Mouse (Mus musculus) heart, embryonic 11.5 days (tissue): ENCODE data around the gene Arhgap44. TPM values are rescaled to one million over a fixed set of nuclear protein-coding genes. Genes with fewer than 3 reads are reported as not detected.
A peak's percentile ranks its signal among the peaks of the same experiment; 100 is the strongest.

Source experiments
- ATAC-seq: fragments of 200-750 bp; cut with Nextera tagmentation; replicated peaks from 2 replicates; pipeline ENCODE4 v1.8.0; 2017; ENCODE audit warnings: moderate library complexity; ENCODE audit not compliant: insufficient number of reproducible peaks, low FRiP score, low TSS enrichment
- H3K27ac ChIP-seq: fragments of 300-500 bp; sonication (generic); 2 replicates; pipeline ENCODE4 v1.5.1; 2014; ENCODE audit warnings: mild to moderate bottlenecking, low read depth, low read length
- H3K27me3 ChIP-seq: fragments of 300-500 bp; sonication (generic); 2 replicates; pipeline ENCODE4 v1.6.1; 2014; ENCODE audit warnings: mild to moderate bottlenecking, low read length, mixed read lengths; ENCODE audit not compliant: control insufficient read depth, insufficient read depth
- H3K36me3 ChIP-seq: fragments of 300-500 bp; sonication (generic); 2 replicates; pipeline ENCODE4 v1.6.1; 2014; ENCODE audit warnings: mild to moderate bottlenecking, low read length, moderate library complexity, mixed read lengths; ENCODE audit not compliant: control insufficient read depth, insufficient read depth
- H3K4me1 ChIP-seq: fragments of 300-500 bp; sonication (generic); 2 replicates; pipeline ENCODE4 v1.6.1; 2014; ENCODE audit warnings: low read length; ENCODE audit not compliant: control insufficient read depth, insufficient read depth
- H3K4me2 ChIP-seq: fragments of 300-500 bp; sonication (generic); 2 replicates; pipeline ENCODE4 v1.6.1; 2014; ENCODE audit warnings: mild to moderate bottlenecking, moderate library complexity
- H3K4me3 ChIP-seq: fragments of 300-500 bp; sonication (generic); 2 replicates; pipeline ENCODE4 v1.5.1; 2014; ENCODE audit warnings: low read depth, low read length
- H3K9ac ChIP-seq: fragments of 300-500 bp; sonication (generic); 2 replicates; pipeline ENCODE4 v1.6.1; 2014; ENCODE audit warnings: mild to moderate bottlenecking, low read depth, low read length, moderate library complexity
- H3K9me3 ChIP-seq: fragments of 300-500 bp; sonication (generic); replicated peaks from 2 replicates; pipeline ENCODE4 v1.6.1; 2016; ENCODE audit warnings: low read length; ENCODE audit not compliant: control insufficient read depth
- WGBS: fragments of 180-500 bp; shearing (Covaris S2); extraction: QIAGEN DNeasy Blood & Tissue Kit; methylation state at CpG from one replicate; pipeline ENCODE4 v1.1.7; 2014; ENCODE audit not compliant: insufficient replicate concordance; 5-methylcytosine and 5-hydroxymethylcytosine counted together
- polyA plus RNA-seq: library from polyadenylated mRNA; unstranded; fragments of >200 nt; fragmentation: Nextera tagmentation; extraction: Ambion mirVana; gene quantifications from 2 replicates; pipeline ENCODE4 v1.2.1, GENCODE M21; 2014

The Arhgap44 gene
- polyA plus RNA-seq: 10.1 and 12.4 TPM in 2 replicates

DNA sequence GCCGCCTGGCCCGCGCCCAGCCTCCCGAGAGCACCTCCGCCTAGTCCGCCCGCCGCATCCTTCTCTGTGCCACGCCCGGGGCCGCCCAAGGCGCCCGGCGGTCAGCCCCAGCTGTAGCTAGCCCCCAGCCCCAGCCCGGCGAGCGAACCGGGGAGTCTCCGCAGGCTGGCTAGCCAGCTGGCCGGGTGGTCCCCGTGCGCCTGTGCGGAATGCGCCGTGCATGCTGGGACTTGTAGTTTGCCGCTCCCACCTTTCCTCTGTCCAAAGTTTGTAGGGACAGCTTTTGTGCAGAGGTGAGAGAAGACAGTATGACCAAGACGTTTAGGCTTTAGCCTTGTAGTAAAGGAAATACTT is at the start of gene Arhgap44:
TSS of gene Arhgap44 (minus strand) at position 195 of the 354 bp plus-strand sequence.
- 0 out of 2 replicates have a peak, but pooled peaks cover 2% of the 10 kb centered on the region for H3K27me3 ChIP-seq
- H3K36me3 ChIP-seq: no peaks in the 10 kb centered on the region
- peak within 1 kb of the TSS; percentile 95 for H3K4me3 ChIP-seq
- peak; percentile 55; the same call in 1 of the 2 replicates for ATAC-seq
- peak within 1 kb of the TSS; percentile 97 for H3K4me2 ChIP-seq
- no peak within 1 kb of the TSS for H3K27ac ChIP-seq
- H3K9ac ChIP-seq: peak within 1 kb of the TSS; percentile 86
- under 1% methylated on average over 27 of the region's 27 CpGs for WGBS
- peaks cover 9% of the 10 kb centered on the region; the same call in 1 of the 2 replicates for H3K4me1 ChIP-seq
- no peaks in the 10 kb centered on the region for H3K9me3 ChIP-seq

DNA sequence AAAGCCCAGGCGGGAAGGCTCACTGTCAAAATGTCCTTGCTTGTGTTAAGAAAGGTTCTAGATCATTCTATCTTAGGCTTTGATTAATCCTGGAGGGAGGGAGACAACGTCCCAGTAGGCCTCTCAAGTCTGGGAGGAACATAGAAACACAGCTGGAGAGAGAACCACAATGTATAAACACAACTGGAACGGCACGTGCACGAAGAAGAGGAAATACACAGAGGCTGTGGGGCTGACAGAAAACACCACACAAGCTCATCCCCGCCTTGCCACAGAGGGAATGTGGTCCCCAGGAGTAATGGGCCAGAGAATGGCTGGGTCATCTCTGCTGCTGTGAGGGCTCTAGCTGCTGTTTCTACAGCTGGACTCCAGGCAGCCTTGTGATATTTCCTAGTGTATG is 48.9 kb upstream of the Arhgap44 start:
- H3K4me1 ChIP-seq: peaks cover 62% of the 10 kb centered on the region
- H3K4me3 ChIP-seq: no peak overlapping the region
- H3K9me3 ChIP-seq: no peaks in the 10 kb centered on the region
- H3K9ac ChIP-seq: no peak overlapping the region
- H3K36me3 ChIP-seq: peaks cover 7% of the 10 kb centered on the region
- H3K27me3 ChIP-seq: no peaks in the 10 kb centered on the region
- H3K4me2 ChIP-seq: no peak overlapping the region
- ATAC-seq: no peak
- 68% methylated on average over 6 of the region's 6 CpGs for WGBS
- H3K27ac ChIP-seq: peak overlapping the region; percentile 59

DNA sequence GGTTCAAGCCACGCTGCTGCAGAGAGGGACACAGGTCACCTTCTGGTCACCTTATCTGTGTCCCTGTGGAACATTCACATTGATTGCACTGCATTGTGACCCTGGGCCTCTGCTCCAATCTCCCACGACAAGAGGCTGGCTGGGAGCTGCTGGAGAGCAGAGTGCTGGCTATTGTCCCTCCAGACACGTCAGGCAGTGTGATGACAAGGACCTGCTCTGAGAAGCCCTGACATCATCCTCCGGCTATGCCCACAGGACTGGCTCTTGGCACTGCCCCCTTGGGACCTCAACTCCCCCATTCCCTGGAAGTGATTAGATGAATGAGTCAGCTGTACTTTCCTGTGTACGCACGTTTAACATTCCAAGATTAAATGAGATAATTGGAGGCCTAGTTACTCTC is 46.7 kb upstream of the Arhgap44 start:
- Histone ChIP-seq H3K4me1 (peaks cover 59% of the 10 kb centered on the region), H3K4me3 (no peak overlapping the region), H3K9me3 (no peaks in the 10 kb centered on the region), H3K27ac (peak overlapping the region; percentile 82), H3K27me3 (no peaks in the 10 kb centered on the region), H3K9ac (no peak overlapping the region), H3K4me2 (0 out of 2 replicates have a peak overlapping the region, but pooled peaks have one; percentile 2), H3K36me3 (peaks cover 7% of the 10 kb centered on the region)
- peak; percentile 82 for ATAC-seq
- WGBS: 12% methylated on average over 6 of the region's 6 CpGs

DNA sequence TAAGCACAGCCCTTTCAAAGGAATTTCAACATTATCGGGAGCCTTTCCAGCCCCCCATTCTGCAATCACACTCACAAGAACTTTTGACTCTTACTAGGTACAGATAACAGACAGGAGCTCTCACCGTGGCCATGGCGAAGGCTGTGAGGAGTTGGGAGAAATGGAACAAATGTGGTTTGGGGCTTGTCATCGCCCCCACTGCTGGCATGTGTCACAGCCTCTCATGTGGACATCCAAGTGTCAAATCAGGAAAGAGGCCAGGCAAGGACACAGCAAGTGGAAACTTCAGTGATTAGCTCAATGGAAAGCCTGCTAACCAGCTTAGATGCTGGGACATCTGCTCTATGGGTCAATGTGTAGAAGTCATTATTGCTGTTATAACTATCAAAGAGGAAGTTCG is 42.5 kb upstream of the Arhgap44 start:
- Histone ChIP-seq H3K9me3 (no peaks in the 10 kb centered on the region), H3K27me3 (no peaks in the 10 kb centered on the region), H3K9ac (no peak overlapping the region), H3K36me3 (peaks cover 7% of the 10 kb centered on the region), H3K27ac (peak overlapping the region; percentile 69), H3K4me1 (peaks cover 57% of the 10 kb centered on the region), H3K4me3 (no peak overlapping the region), H3K4me2 (peak overlapping the region; percentile 18; the same call in 1 of the 2 replicates)
- ATAC-seq: peak; percentile 52
- 22% methylated on average over 5 of the region's 5 CpGs for WGBS

DNA sequence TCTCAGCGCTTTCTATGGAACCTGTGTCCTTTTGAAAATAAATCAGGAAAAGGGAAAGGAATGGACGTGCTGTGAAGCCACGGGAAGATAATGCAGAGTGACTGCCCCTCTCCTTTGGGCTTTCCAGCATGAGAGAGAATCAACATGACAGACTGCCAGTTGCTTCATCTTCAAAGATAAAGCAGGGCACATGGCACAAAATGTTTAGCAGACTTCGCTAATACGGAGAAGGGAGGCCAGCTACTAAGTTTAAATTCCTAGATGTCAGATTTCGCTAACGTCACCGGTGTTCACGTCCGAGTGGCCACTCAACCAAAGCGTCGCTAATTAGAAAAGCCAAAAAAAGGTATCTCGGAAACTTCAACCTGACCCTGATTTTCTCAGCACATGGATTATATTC is 41.9 kb upstream of the Arhgap44 start:
- H3K27me3 ChIP-seq: no peaks in the 10 kb centered on the region
- no peaks in the 10 kb centered on the region for H3K9me3 ChIP-seq
- H3K27ac ChIP-seq: peak overlapping the region; percentile 69
- peaks cover 50% of the 10 kb centered on the region for H3K4me1 ChIP-seq
- no peak for ATAC-seq
- peak overlapping the region; percentile 18; the same call in 1 of the 2 replicates for H3K4me2 ChIP-seq
- peaks cover 9% of the 10 kb centered on the region for H3K36me3 ChIP-seq
- no peak overlapping the region for H3K4me3 ChIP-seq
- H3K9ac ChIP-seq: no peak overlapping the region; the same call in 1 of the 2 replicates
- WGBS: 38% methylated on average over 13 of the region's 13 CpGs

DNA sequence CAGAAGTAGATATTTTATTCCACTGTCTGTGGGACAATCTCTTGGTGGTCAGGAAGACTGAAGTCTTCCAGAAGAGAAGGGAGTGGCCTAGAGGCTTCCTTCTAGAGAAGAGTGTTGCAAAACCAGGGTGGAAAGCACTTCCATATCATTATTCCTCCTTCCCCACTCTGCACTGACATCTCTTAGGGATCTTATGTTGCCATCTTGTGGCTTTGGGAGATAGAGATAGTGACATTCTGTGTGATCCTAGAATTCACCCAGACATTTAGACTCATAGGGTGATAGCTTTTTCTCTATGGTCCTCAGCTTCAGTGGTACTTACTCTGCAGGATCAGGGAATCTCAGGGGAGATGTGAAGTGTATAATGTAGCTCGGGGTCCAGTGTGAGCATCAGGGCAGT is 40.3 kb upstream of the Arhgap44 start:
- H3K9ac ChIP-seq: no peak overlapping the region
- WGBS: 80% methylated on average over 1 of the region's 1 CpGs
- H3K9me3 ChIP-seq: no peaks in the 10 kb centered on the region
- no peak overlapping the region for H3K4me3 ChIP-seq
- 0 out of 2 replicates have a peak overlapping the region, but pooled peaks have one; percentile 15 for H3K27ac ChIP-seq
- no peak overlapping the region for H3K4me2 ChIP-seq
- H3K36me3 ChIP-seq: peaks cover 11% of the 10 kb centered on the region
- no peaks in the 10 kb centered on the region for H3K27me3 ChIP-seq
- ATAC-seq: no peak
- peaks cover 35% of the 10 kb centered on the region for H3K4me1 ChIP-seq

DNA sequence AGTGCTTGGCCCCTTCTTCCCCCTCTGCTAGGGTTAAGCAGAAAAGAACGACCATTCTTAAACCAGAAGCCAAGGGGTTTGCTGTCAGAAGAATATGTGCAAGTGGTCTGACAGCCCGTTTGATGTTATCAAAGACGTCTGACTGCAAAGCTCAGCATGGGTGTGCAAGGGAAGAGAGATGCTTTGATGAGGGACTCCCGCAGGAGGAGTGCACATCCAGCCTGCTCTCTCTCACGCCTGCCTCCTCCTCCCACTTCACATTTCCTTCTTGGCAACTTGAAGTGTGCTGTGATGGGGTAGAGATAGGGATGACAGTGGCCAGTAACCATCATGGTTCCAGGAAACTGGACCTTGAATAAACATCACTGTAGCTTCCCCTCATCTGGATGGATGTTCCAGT is 39.5 kb upstream of the Arhgap44 start:
- 10% methylated on average over 5 of the region's 5 CpGs for WGBS
- no peaks in the 10 kb centered on the region for H3K27me3 ChIP-seq
- H3K4me3 ChIP-seq: no peak overlapping the region
- H3K9me3 ChIP-seq: no peaks in the 10 kb centered on the region
- H3K4me2 ChIP-seq: no peak overlapping the region
- peaks cover 27% of the 10 kb centered on the region for H3K4me1 ChIP-seq
- peaks cover 11% of the 10 kb centered on the region for H3K36me3 ChIP-seq
- H3K27ac ChIP-seq: peak overlapping the region; percentile 54; the same call in 1 of the 2 replicates
- no peak for ATAC-seq
- H3K9ac ChIP-seq: no peak overlapping the region

DNA sequence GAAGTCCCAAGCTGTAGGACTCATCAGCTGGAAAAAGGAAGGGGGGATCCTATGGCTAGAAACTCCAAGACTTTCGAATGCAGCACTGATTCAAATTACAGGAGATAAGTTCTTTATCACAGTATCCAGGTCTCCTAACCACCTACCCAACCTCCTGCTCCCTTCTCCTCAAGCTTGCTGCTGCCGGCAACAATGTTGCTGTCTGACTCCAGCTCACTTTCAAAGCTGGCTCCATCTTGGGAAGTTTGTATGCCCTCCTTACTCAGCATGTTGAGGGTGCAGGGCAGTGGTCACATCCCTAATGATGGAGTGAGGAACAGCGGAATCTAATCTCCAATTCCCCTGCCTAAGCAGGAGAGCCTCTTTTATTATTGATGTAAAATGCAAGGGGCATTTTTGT is 35.3 kb upstream of the Arhgap44 start:
- no peak overlapping the region for H3K4me2 ChIP-seq
- peaks cover 7% of the 10 kb centered on the region for H3K4me1 ChIP-seq
- WGBS: 75% methylated on average over 3 of the region's 3 CpGs
- no peaks in the 10 kb centered on the region for H3K27me3 ChIP-seq
- H3K9ac ChIP-seq: no peak overlapping the region
- H3K9me3 ChIP-seq: no peaks in the 10 kb centered on the region
- H3K36me3 ChIP-seq: peaks cover 12% of the 10 kb centered on the region
- ATAC-seq: no peak
- H3K4me3 ChIP-seq: no peak overlapping the region
- H3K27ac ChIP-seq: peak overlapping the region; percentile 38; the same call in 1 of the 2 replicates

DNA sequence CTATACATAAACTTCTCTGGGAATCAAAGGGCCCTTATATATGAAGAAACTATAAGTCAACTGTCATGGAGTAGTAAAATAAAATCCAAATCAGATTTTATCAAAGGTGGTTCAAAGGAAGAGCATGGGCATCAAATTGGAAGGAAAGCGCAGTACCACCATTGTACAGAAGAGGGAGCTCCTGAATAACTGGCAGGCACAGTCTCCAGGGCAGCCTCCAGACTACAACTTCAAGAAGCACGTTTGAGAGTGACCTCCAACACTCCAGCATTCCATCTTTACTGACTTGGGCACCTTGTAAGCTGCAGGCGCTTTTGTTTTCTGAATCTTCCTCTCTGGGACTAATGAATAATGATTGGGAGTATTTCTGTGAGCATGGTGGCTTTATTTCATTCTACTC is 34.5 kb upstream of the Arhgap44 start:
- no peak overlapping the region for H3K4me2 ChIP-seq
- WGBS: 7% methylated on average over 3 of the region's 3 CpGs
- H3K9ac ChIP-seq: no peak overlapping the region
- peaks cover 5% of the 10 kb centered on the region for H3K4me1 ChIP-seq
- H3K4me3 ChIP-seq: no peak overlapping the region
- no peak for ATAC-seq
- no peaks in the 10 kb centered on the region for H3K27me3 ChIP-seq
- peak overlapping the region; percentile 38; the same call in 1 of the 2 replicates for H3K27ac ChIP-seq
- H3K36me3 ChIP-seq: peaks cover 12% of the 10 kb centered on the region
- H3K9me3 ChIP-seq: no peaks in the 10 kb centered on the region
